Mouse (Mus musculus) embryo, embryonic 11 days (tissue): ENCODE data around the gene Gm13289.
"Not testable (repeated sequence)": the region's sequence is repeated elsewhere in the genome, so short reads cannot be mapped to it uniquely, and the experiment has no call there.

Experiments
- DNase-seq: peaks from one replicate; pipeline ENCODE4 v3.0.0-alpha.2; 2015

The Gm13289 gene

DNA sequence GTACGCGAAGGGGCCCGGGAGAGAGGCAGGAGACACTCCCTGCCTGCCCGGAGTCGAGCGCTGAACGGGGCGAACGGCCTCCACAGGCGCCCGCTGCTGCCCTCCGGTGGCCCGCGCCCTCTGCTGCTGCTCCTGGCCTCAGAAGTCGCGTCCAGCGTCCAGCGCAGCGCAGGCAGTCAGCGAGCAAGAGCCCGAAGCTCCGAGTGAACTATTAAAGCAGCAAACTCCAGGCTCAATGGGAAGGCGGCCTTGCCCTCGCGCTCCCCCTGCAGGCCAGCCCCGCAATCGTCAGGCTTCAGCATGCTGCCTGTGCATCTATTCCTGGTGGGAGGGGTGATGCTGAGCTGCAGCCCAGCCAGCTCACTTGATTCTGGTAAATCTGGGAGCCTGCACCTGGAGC lies 8.7 kb downstream of the Gm13289 start, which contains the start of gene Gm13276:
TSS of gene Gm13276 (plus strand) at position 301 of the 400 bp plus-strand sequence.
- DNase-seq: not testable (repeated sequence)

DNA sequence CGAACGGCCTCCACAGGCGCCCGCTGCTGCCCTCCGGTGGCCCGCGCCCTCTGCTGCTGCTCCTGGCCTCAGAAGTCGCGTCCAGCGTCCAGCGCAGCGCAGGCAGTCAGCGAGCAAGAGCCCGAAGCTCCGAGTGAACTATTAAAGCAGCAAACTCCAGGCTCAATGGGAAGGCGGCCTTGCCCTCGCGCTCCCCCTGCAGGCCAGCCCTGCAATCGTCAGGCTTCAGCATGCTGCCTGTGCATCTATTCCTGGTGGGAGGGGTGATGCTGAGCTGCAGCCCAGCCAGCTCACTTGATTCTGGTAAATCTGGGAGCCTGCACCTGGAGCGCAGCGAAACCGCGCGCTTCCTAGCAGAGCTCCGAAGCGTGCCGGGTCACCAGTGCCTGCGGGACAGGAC lies 11.7 kb downstream of the Gm13289 start, which contains the start of gene Gm13277:
TSS of gene Gm13277 (plus strand) at position 231 of the 400 bp plus-strand sequence.
- DNase-seq: not testable (repeated sequence)

DNA sequence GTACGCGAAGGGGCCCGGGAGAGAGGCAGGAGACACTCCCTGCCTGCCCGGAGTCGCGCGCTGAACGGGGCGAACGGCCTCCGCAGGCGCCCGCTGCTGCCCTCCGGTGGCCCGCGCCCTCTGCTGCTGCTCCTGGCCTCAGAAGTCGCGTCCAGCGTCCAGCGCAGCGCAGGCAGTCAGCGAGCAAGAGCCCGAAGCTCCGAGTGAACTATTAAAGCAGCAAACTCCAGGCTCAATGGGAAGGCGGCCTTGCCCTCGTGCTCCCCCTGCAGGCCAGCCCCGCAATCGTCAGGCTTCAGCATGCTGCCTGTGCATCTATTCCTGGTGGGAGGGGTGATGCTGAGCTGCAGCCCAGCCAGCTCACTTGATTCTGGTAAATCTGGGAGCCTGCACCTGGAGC lies 14.5 kb downstream of the Gm13289 start, which contains the start of gene Gm13278:
TSS of gene Gm13278 (plus strand) at position 301 of the 400 bp plus-strand sequence.
- DNase-seq: not testable (repeated sequence)

DNA sequence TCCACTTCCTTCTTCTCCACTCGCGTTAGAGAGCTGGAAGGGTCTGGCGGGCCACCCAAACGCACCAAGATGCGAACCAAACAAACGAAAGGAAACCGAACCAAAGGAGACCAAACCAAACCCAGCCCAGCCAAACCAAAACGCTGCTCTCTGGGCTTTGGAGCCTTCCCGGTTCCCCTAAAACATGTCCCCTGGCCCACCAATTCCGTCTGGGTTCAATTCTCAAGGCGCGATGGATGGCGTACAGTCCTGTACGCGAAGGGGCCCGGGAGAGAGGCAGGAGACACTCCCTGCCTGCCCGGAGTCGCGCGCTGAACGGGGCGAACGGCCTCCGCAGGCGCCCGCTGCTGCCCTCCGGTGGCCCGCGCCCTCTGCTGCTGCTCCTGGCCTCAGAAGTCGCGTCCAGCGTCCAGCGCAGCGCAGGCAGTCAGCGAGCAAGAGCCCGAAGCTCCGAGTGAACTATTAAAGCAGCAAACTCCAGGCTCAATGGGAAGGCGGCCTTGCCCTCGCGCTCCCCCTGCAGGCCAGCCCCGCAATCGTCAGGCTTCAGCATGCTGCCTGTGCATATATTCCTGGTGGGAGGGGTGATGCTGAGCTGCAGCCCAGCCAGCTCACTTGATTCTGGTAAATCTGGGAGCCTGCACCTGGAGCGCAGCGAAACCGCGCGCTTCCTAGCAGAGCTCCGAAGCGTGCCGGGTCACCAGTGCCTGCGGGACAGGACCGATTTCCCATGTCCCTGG lies 17.4 kb downstream of the Gm13289 start, which contains the start of gene Gm13275:
TSS of gene Gm13275 (plus strand) at position 552 of the 740 bp plus-strand sequence.
- not testable (repeated sequence) for DNase-seq

DNA sequence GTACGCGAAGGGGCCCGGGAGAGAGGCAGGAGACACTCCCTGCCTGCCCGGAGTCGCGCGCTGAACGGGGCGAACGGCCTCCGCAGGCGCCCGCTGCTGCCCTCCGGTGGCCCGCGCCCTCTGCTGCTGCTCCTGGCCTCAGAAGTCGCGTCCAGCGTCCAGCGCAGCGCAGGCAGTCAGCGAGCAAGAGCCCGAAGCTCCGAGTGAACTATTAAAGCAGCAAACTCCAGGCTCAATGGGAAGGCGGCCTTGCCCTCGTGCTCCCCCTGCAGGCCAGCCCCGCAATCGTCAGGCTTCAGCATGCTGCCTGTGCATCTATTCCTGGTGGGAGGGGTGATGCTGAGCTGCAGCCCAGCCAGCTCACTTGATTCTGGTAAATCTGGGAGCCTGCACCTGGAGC lies 20.4 kb downstream of the Gm13289 start, which contains the start of gene Gm13279:
TSS of gene Gm13279 (plus strand) at position 301 of the 400 bp plus-strand sequence.
- DNase-seq: not testable (repeated sequence)

DNA sequence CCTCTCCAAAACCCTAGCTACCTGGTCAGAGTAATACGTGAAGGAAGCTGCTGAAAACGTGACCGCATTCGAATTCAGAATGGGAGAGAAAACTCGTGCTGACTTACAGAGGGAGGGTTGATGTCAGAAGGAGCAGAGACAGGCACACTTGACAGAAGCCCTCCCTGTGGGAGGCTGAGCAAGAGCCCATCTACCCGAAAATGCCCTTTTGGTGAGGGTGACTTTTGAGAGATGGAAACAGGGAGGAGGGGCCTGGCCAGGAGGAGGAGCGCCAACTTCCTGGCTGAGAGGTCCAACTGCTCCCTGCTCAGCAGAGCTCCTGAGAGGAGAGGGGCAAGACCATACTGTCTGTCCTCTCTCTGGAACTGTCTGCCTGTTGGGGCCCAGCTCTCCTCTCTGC lies 22.6 kb downstream of the Gm13289 start, which contains the start of gene Gm13285:
TSS of gene Gm13285 (plus strand) at position 301 of the 400 bp plus-strand sequence.
- DNase-seq: not testable (repeated sequence)

DNA sequence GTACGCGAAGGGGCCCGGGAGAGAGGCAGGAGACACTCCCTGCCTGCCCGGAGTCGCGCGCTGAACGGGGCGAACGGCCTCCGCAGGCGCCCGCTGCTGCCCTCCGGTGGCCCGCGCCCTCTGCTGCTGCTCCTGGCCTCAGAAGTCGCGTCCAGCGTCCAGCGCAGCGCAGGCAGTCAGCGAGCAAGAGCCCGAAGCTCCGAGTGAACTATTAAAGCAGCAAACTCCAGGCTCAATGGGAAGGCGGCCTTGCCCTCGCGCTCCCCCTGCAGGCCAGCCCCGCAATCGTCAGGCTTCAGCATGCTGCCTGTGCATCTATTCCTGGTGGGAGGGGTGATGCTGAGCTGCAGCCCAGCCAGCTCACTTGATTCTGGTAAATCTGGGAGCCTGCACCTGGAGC lies 26.2 kb downstream of the Gm13289 start, which contains the start of gene Gm13287:
TSS of gene Gm13287 (plus strand) at position 301 of the 400 bp plus-strand sequence.
- not testable (repeated sequence) for DNase-seq

DNA sequence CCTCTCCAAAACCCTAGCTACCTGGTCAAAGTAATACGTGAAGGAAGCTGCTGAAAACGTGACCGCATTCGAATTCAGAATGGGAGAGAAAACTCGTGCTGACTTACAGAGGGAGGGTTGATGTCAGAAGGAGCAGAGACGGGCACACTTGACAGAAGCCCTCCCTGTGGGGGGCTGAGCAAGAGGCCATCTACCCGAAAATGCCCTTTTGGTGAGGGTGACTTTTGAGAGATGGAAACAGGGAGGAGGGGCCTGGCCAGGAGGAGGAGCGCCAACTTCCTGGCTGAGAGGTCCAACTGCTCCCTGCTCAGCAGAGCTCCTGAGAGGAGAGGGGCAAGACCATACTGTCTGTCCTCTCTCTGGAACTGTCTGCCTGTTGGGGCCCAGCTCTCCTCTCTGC lies 28.5 kb downstream of the Gm13289 start, which contains the start of gene Gm13288:
TSS of gene Gm13288 (plus strand) at position 301 of the 400 bp plus-strand sequence.
- not testable (repeated sequence) for DNase-seq

DNA sequence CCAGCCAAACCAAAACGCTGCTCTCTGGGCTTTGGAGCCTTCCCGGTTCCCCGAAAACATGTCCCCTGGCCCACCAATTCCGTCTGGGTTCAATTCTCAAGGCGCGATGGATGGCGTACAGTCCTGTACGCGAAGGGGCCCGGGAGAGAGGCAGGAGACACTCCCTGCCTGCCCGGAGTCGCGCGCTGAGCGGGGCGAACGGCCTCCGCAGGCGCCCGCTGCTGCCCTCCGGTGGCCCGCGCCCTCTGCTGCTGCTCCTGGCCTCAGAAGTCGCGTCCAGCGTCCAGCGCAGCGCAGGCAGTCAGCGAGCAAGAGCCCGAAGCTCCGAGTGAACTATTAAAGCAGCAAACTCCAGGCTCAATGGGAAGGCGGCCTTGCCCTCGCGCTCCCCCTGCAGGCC lies 29.0 kb downstream of the Gm13289 start:
- not testable (repeated sequence) for DNase-seq

DNA sequence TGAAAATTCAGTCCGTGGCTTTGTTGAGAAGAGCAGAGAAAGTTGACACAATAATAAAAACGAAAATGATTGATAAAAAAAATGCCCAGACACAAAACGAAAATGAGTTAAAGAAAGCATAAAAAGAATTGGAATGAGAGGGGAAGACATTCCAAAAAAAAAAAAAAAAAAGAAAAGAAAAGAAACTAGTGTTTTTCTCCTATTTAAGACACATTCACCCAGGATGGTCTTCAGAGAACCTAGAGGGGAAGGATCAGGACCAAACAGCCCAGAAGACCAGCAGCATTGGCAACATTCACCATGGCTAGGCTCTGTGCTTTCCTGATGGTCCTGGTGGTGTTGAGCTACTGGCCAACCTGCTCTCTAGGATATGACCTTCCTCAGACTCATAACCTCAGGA lies 39.2 kb downstream of the Gm13289 start, which contains the start of gene Ifna7:
TSS of gene Ifna7 (plus strand) at position 301 of the 400 bp plus-strand sequence.
- no peak for DNase-seq

DNA sequence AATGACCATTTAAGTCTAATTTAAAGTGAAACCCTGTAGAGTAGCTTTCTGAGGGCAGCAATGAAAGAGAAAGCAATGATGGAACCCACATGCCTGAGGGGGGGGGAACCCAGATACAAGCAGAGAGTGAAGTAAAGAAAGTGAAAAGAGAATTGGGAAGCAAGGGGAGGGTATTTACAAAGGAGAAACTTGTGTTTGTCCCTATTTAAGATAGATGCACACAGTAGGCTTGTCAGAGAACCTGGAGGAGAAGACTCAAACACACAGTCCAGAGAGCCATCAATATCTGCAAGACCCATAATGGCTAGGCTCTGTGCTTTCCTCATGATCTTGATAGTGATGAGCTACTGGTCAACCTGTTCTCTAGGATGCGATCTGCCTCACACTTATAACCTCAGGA lies 42.9 kb downstream of the Gm13289 start, which contains the start of gene Ifna11:
TSS of gene Ifna11 (plus strand) at position 301 of the 400 bp plus-strand sequence.
- no peak for DNase-seq

DNA sequence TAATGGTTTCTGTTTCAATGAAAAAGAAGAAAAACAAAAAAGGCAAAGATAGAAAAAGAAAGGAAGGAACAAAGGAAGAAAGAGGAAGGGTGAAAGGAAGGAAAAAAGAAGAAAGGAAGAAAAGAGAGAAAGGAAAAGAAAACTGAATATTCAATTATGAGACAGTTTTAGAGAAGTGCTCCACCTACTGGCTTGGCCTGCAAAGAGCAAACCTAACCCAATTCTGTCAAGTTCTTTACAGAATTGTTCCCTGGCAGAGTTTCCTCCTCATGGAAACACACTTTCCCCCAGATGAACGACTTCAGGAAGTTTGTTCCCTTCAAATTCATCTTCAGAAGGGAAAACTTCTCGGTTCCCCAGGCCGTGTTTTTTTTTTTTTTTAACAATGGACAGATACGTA lies 46.3 kb downstream of the Gm13289 start:
- peak; percentile 37 for DNase-seq
